In genomic region chr11:68591708-68592107, GRCm38 (mm10) we compare ENCODE assay signal across 21 mouse cellular contexts. TPM values are rescaled to one million over a fixed set of nuclear protein-coding genes. Genes with fewer than 3 reads are reported as not detected.
DNase-seq lines count a peak whose midpoint lies in the region; ATAC-seq and TF ChIP-seq lines count a peak whose summit lies in the region.
"Had no signal": no experiment of that assay in that cellular context is flagged by ENCODE, and none has a peak within 500 bp of the region (broad histone marks: within the 10 kb centered on the region; RNA-seq: fewer than 3 reads in every experiment).

No protein-coding gene starts in this region.

- H3K36me3 ChIP-seq in heart, embryonic 10.5 days = no peaks in the 10 kb centered on the region
- H3K36me3 ChIP-seq in heart, adult 2 months (ENCODE audit: control insufficient read depth, insufficient read depth, low read length) = no peaks in the 10 kb centered on the region
- no peaks in the 10 kb centered on the region for H3K36me3 ChIP-seq in kidney, adult 2 months (ENCODE audit: control insufficient read depth, insufficient read depth, low read length)
- no peaks in the 10 kb centered on the region for H3K36me3 ChIP-seq in neural tube, embryonic 15.5 days
- no peaks in the 10 kb centered on the region for H3K36me3 ChIP-seq in stomach, embryonic 15.5 days
- H3K36me3 ChIP-seq: limb, embryonic 15.5 days; midbrain, embryonic 10.5 days had no signal

- intact Hi-C loops in heart, adult 2 months (cut with DNase I) = no loop called here

- 15% methylated on average over 5 of the region's 5 CpGs for WGBS in heart, embryonic 10.5 days
- WGBS in heart, adult 2 months = 88% methylated on average over 5 of the region's 5 CpGs
- WGBS in kidney, adult 2 months = 47% methylated on average over 5 of the region's 5 CpGs
- 38% methylated on average over 5 of the region's 5 CpGs for WGBS in neural tube, embryonic 15.5 days
- WGBS in stomach, embryonic 15.5 days = 24% methylated on average over 5 of the region's 5 CpGs

- DNase-seq in heart, embryonic 10.5 days (ENCODE audit: low spot score) = no peak
- no peak for DNase-seq in heart, adult 2 months
- DNase-seq in kidney, adult 2 months = peak; percentile 22
- no peak for DNase-seq in kidney, adult 9 months
- peak; percentile 46 for DNase-seq in neural tube, embryonic 10.5 days (ENCODE audit: extremely low spot score, low spot score)
- DNase-seq: cerebellum, postnatal 36 days; gastrocnemius, postnatal 14 days; liver, postnatal 0 days; lung, postnatal 36 days; retina, postnatal 1 day had no signal

- TF ChIP-seq EP300 in heart, adult 2 months (IDR thresholded peaks at IDR 0.05; ENCODE audit: insufficient read depth, low read depth, low read length) = no peak

- H3K27ac ChIP-seq in heart, embryonic 10.5 days = peak overlapping the region; percentile 75
- H3K27ac ChIP-seq in heart, adult 2 months = no peak overlapping the region
- H3K27ac ChIP-seq in kidney, adult 2 months (ENCODE audit: insufficient read depth, low read depth, low read length) = no peak overlapping the region
- no peak overlapping the region for H3K27ac ChIP-seq in neural tube, embryonic 15.5 days (replicated peaks)
- H3K27ac ChIP-seq in stomach, embryonic 15.5 days = 0 out of 2 replicates have a peak overlapping the region, but pooled peaks have one; percentile 6
- H3K27ac ChIP-seq: forebrain, embryonic 13.5 days; hindbrain, embryonic 14.5 days; limb, embryonic 15.5 days had no signal

- TF ChIP-seq POLR2A in heart, adult 2 months (IDR thresholded peaks at IDR 0.05; ENCODE audit: insufficient read depth, low read depth, low read length) = no peak
- TF ChIP-seq POLR2A in kidney, adult 2 months (IDR thresholded peaks at IDR 0.05; ENCODE audit: low read depth, low read length) = no peak

- no peak overlapping the region for H3K4me2 ChIP-seq in neural tube, embryonic 15.5 days
- H3K4me2 ChIP-seq in stomach, embryonic 15.5 days = no peak overlapping the region
- H3K4me2 ChIP-seq: forebrain, embryonic 13.5 days; hindbrain, embryonic 14.5 days; limb, embryonic 15.5 days had no signal

- no peaks in the 10 kb centered on the region for H3K9me3 ChIP-seq in heart, embryonic 10.5 days
- H3K9me3 ChIP-seq in neural tube, embryonic 15.5 days (replicated peaks) = no peaks in the 10 kb centered on the region
- H3K9me3 ChIP-seq in stomach, embryonic 15.5 days = no peaks in the 10 kb centered on the region
- H3K9me3 ChIP-seq: forebrain, embryonic 13.5 days; limb, embryonic 15.5 days; midbrain, embryonic 10.5 days had no signal

- peaks cover 61% of the 10 kb centered on the region for H3K4me1 ChIP-seq in heart, embryonic 10.5 days
- no peaks in the 10 kb centered on the region; the same call in 1 of the 2 replicates for H3K4me1 ChIP-seq in heart, adult 2 months (ENCODE audit: control insufficient read depth, insufficient read depth, low read length)
- no peaks in the 10 kb centered on the region for H3K4me1 ChIP-seq in kidney, adult 2 months (ENCODE audit: control insufficient read depth, insufficient read depth, low read length)
- no peaks in the 10 kb centered on the region for H3K4me1 ChIP-seq in neural tube, embryonic 15.5 days
- peaks cover 18% of the 10 kb centered on the region; the same call in 1 of the 2 replicates for H3K4me1 ChIP-seq in stomach, embryonic 15.5 days

- H3K27me3 ChIP-seq in heart, embryonic 10.5 days (ENCODE audit: insufficient read depth, poor library complexity, severe bottlenecking) = no peaks in the 10 kb centered on the region
- H3K27me3 ChIP-seq in heart, adult 2 months (ENCODE audit: control insufficient read depth, insufficient read depth, low read length) = no peaks in the 10 kb centered on the region
- no peaks in the 10 kb centered on the region for H3K27me3 ChIP-seq in kidney, adult 2 months (replicated peaks; ENCODE audit: control insufficient read depth, insufficient read depth, low read length)
- H3K27me3 ChIP-seq in neural tube, embryonic 15.5 days (replicated peaks) = no peaks in the 10 kb centered on the region
- no peaks in the 10 kb centered on the region for H3K27me3 ChIP-seq in stomach, embryonic 15.5 days (replicated peaks)
- H3K27me3 ChIP-seq: forebrain, embryonic 13.5 days; limb, embryonic 15.5 days had no signal

- H3K79me2 ChIP-seq in heart, adult 2 months (replicated peaks; ENCODE audit: control insufficient read depth, insufficient read depth, low read length) = no peaks in the 10 kb centered on the region

- no peak for ATAC-seq in neural tube, embryonic 15.5 days (ENCODE audit: low FRiP score)
- no peak for ATAC-seq in stomach, embryonic 15.5 days (ENCODE audit: insufficient read depth, low FRiP score, low read depth)
- no peak for ATAC-seq in inflammation-experienced regulatory T-cells, adult 6 months
- ATAC-seq: forebrain, embryonic 13.5 days; liver, postnatal 0 days had no signal

- H3K4me3 ChIP-seq in heart, embryonic 10.5 days = no peak overlapping the region; the same call in 1 of the 2 replicates
- no peak overlapping the region for H3K4me3 ChIP-seq in heart, adult 2 months
- H3K4me3 ChIP-seq in kidney, adult 2 months (ENCODE audit: insufficient read depth, low read depth, low read length) = no peak overlapping the region
- no peak overlapping the region for H3K4me3 ChIP-seq in neural tube, embryonic 15.5 days (replicated peaks)
- H3K4me3 ChIP-seq in stomach, embryonic 15.5 days (replicated peaks) = no peak overlapping the region
- H3K4me3 ChIP-seq: forebrain, embryonic 13.5 days; limb, embryonic 15.5 days; midbrain, embryonic 10.5 days; myocyte had no signal

- no peak overlapping the region for H3K9ac ChIP-seq in heart, adult 2 months (ENCODE audit: low read depth, low read length)
- no peak overlapping the region for H3K9ac ChIP-seq in neural tube, embryonic 15.5 days (replicated peaks)
- H3K9ac ChIP-seq in stomach, embryonic 15.5 days = no peak overlapping the region
- H3K9ac ChIP-seq: forebrain, embryonic 13.5 days; hindbrain, embryonic 14.5 days; limb, embryonic 15.5 days; liver, postnatal 0 days had no signal

- no peak for TF ChIP-seq CTCF in heart, adult 2 months (IDR thresholded peaks at IDR 0.05)
- TF ChIP-seq CTCF in kidney, adult 2 months (conservative IDR thresholded peaks at IDR 0.05; ENCODE audit: insufficient read depth, insufficient read length, low read depth, low read length) = no peak

RNA-seq across cellular contexts. Expression of gene Ccdc42, which starts 4.9 kb away (rescaled TPM):
- polyA plus RNA-seq in heart, embryonic 10.5 days (2016; fragmentation: Nextera tagmentation; extraction: Ambion mirVana) = 0.80 and 1.5 TPM in 2 replicates
- total RNA-seq in heart, adult 2 months (2021) = not detected
- polyA plus RNA-seq in heart, adult 2 months (2012; rRNA removed) = 0.26 TPM in 1 of 2 replicates, not detected in the other
- polyA plus RNA-seq in kidney, adult 2 months (2012; rRNA removed) = 0.33 TPM in 1 of 2 replicates, not detected in the other
- polyA plus RNA-seq in neural tube, embryonic 15.5 days (2015; fragmentation: Nextera tagmentation; extraction: Ambion mirVana) = 0.20 TPM in 1 of 2 replicates, not detected in the other
- polyA plus RNA-seq in stomach, embryonic 15.5 days (2015; fragmentation: Nextera tagmentation; extraction: Ambion mirVana) = 0.42 and 0.50 TPM in 2 replicates
- not detected for polyA plus RNA-seq in inflammation-experienced regulatory T-cells, adult 6 months (2017; shearing (Covaris generic))
- total RNA-seq: heart, adult 8-10 months; MEL had no signal
- polyA plus RNA-seq: forebrain, embryonic 13.5 days; liver, postnatal 0 days; myocyte had no signal

RNA-seq across cellular contexts. Expression of gene Mfsd6l, which starts 35.7 kb away (rescaled TPM):
- 0.06 and 0.16 TPM in 2 replicates for polyA plus RNA-seq in heart, embryonic 10.5 days (2016; fragmentation: Nextera tagmentation; extraction: Ambion mirVana)
- not detected for total RNA-seq in heart, adult 2 months (2021)
- polyA plus RNA-seq in heart, adult 2 months (2012; rRNA removed) = 0.56 and 0.61 TPM in 2 replicates
- polyA plus RNA-seq in kidney, adult 2 months (2012; rRNA removed) = 2.2 and 2.3 TPM in 2 replicates
- 0.23 TPM in 1 of 2 replicates, not detected in the other for polyA plus RNA-seq in neural tube, embryonic 15.5 days (2015; fragmentation: Nextera tagmentation; extraction: Ambion mirVana)
- polyA plus RNA-seq in stomach, embryonic 15.5 days (2015; fragmentation: Nextera tagmentation; extraction: Ambion mirVana) = 2.2 and 3.2 TPM in 2 replicates
- not detected for polyA plus RNA-seq in inflammation-experienced regulatory T-cells, adult 6 months (2017; shearing (Covaris generic))
- total RNA-seq: gastrocnemius, postnatal 14 days; left cerebral cortex, postnatal 10 days; MEL had no signal
- polyA plus RNA-seq: forebrain, embryonic 13.5 days; hindbrain, embryonic 14.5 days; midbrain, embryonic 10.5 days; myocyte had no signal

Comparison
In these comparisons a context has a peak if more than half of its experiments do, and no peak if none do; other contexts are left out.
1. DNase-seq: peak in kidney, adult 2 months (single experiment) and neural tube, embryonic 10.5 days (single experiment); none in heart, embryonic 10.5 days (single experiment), heart, adult 2 months (0 of 2) and kidney, adult 9 months (single experiment).
2. H3K27ac ChIP-seq: peak in heart, embryonic 10.5 days (single experiment) and stomach, embryonic 15.5 days (single experiment); none in heart, adult 2 months (single experiment), kidney, adult 2 months (single experiment) and neural tube, embryonic 15.5 days (single experiment).